In the genomic region with DNA sequence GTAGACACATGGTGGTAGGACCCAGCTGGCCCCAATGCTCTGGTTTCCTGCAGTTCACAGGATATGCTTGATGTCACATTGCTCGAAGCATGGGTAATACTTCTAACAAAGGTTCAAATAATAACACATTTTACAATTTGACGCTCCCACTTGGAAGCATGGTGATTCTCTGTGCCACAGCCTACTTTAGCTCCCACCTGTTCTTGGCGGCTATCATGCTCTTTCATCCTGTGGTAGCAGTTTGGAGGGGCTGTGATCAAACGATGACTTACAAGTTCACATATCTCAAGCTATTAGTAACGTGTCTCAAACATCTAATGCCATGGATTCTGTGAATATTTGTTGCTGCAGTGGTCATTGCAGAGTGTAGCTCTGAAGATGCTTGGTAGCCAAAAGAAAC, we compare ENCODE assay signal across 15 mouse cellular contexts.
A peak's percentile ranks its signal among the peaks of the same experiment; 100 is the strongest.
DNase-seq lines count a peak whose midpoint lies in the region; ATAC-seq and TF ChIP-seq lines count a peak whose summit lies in the region.
"Had no signal": no experiment of that assay in that cellular context is flagged by ENCODE, and none has a peak within 500 bp of the region (broad histone marks: within the 10 kb centered on the region; RNA-seq: fewer than 3 reads in every experiment).

No protein-coding gene starts in this region.

- no peaks in the 10 kb centered on the region for H3K27me3 ChIP-seq in heart, embryonic 13.5 days (replicated peaks)
- H3K27me3 ChIP-seq in lung, embryonic 14.5 days (ENCODE audit: insufficient read depth, low read length) = no peaks in the 10 kb centered on the region
- H3K27me3 ChIP-seq in embryonic facial prominence, embryonic 14.5 days (replicated peaks; ENCODE audit: control insufficient read depth, insufficient read depth, low read length) = no peaks in the 10 kb centered on the region
- no peaks in the 10 kb centered on the region for H3K27me3 ChIP-seq in small intestine, adult 2 months (ENCODE audit: control insufficient read depth, insufficient read depth, low read length)
- no peaks in the 10 kb centered on the region for H3K27me3 ChIP-seq in midbrain, embryonic 15.5 days (replicated peaks)

- H3K4me1 ChIP-seq in heart, embryonic 13.5 days = peaks cover 95% of the 10 kb centered on the region
- peaks cover 28% of the 10 kb centered on the region for H3K4me1 ChIP-seq in lung, embryonic 14.5 days (ENCODE audit: insufficient read depth)
- peaks cover 54% of the 10 kb centered on the region for H3K4me1 ChIP-seq in embryonic facial prominence, embryonic 14.5 days (ENCODE audit: control insufficient read depth, insufficient read depth, low read length)
- peaks cover 14% of the 10 kb centered on the region for H3K4me1 ChIP-seq in small intestine, adult 2 months (ENCODE audit: control insufficient read depth, insufficient read depth, insufficient read length, low read length)
- H3K4me1 ChIP-seq in midbrain, embryonic 15.5 days = peaks cover 20% of the 10 kb centered on the region

- no peak for TF ChIP-seq POLR2A in small intestine, adult 2 months (IDR thresholded peaks at IDR 0.05; ENCODE audit: low read depth, low read length)

- 51% methylated on average over 5 of the region's 5 CpGs for WGBS in heart, embryonic 13.5 days
- WGBS in lung, embryonic 14.5 days = 43% methylated on average over 5 of the region's 5 CpGs
- WGBS in embryonic facial prominence, embryonic 14.5 days = 33% methylated on average over 5 of the region's 5 CpGs
- 26% methylated on average over 5 of the region's 5 CpGs for WGBS in small intestine, adult 2 months
- WGBS in midbrain, embryonic 15.5 days = 78% methylated on average over 5 of the region's 5 CpGs

- peaks cover 8% of the 10 kb centered on the region for H3K36me3 ChIP-seq in heart, embryonic 13.5 days
- peaks cover 14% of the 10 kb centered on the region for H3K36me3 ChIP-seq in lung, embryonic 14.5 days (ENCODE audit: insufficient read depth)
- peaks cover 9% of the 10 kb centered on the region; the same call in 1 of the 2 replicates for H3K36me3 ChIP-seq in embryonic facial prominence, embryonic 14.5 days (ENCODE audit: control insufficient read depth, insufficient read depth, low read length)
- peaks cover 6% of the 10 kb centered on the region for H3K36me3 ChIP-seq in small intestine, adult 2 months (ENCODE audit: control insufficient read depth, insufficient read depth, low read length)
- H3K36me3 ChIP-seq in midbrain, embryonic 15.5 days (replicated peaks) = no peaks in the 10 kb centered on the region
- H3K36me3 ChIP-seq: midbrain, embryonic 12.5 days had no signal

- H3K27ac ChIP-seq in heart, embryonic 13.5 days (replicated peaks) = peak overlapping the region; percentile 87
- peak overlapping the region; percentile 90 for H3K27ac ChIP-seq in lung, embryonic 14.5 days (ENCODE audit: low read depth)
- peak overlapping the region; percentile 92 for H3K27ac ChIP-seq in embryonic facial prominence, embryonic 14.5 days (replicated peaks; ENCODE audit: low read depth, low read length)
- H3K27ac ChIP-seq in small intestine, adult 2 months (ENCODE audit: insufficient read depth, low read depth, low read length) = peak overlapping the region; percentile 13
- no peak overlapping the region for H3K27ac ChIP-seq in midbrain, embryonic 15.5 days
- H3K27ac ChIP-seq: midbrain, embryonic 12.5 days had no signal

- H3K4me2 ChIP-seq in heart, embryonic 13.5 days = peak overlapping the region; percentile 57; the same call in 1 of the 2 replicates
- peak overlapping the region; percentile 54 for H3K4me2 ChIP-seq in lung, embryonic 14.5 days
- H3K4me2 ChIP-seq in embryonic facial prominence, embryonic 14.5 days (ENCODE audit: low read depth, low read length) = peak overlapping the region; percentile 63
- H3K4me2 ChIP-seq in midbrain, embryonic 15.5 days = no peak overlapping the region
- H3K4me2 ChIP-seq: midbrain, embryonic 12.5 days had no signal

- no peaks in the 10 kb centered on the region for H3K9me3 ChIP-seq in heart, embryonic 13.5 days
- H3K9me3 ChIP-seq in lung, embryonic 14.5 days (ENCODE audit: low read depth, low read length) = no peaks in the 10 kb centered on the region
- H3K9me3 ChIP-seq in embryonic facial prominence, embryonic 14.5 days (ENCODE audit: control insufficient read depth, low read length) = no peaks in the 10 kb centered on the region
- H3K9me3 ChIP-seq in midbrain, embryonic 15.5 days = no peaks in the 10 kb centered on the region
- H3K9me3 ChIP-seq: midbrain, embryonic 12.5 days had no signal

- no peak overlapping the region for H3K4me3 ChIP-seq in heart, embryonic 13.5 days
- H3K4me3 ChIP-seq in lung, embryonic 14.5 days (ENCODE audit: low read depth, low read length) = no peak overlapping the region
- H3K4me3 ChIP-seq in embryonic facial prominence, embryonic 14.5 days (ENCODE audit: low read depth, low read length) = peak overlapping the region; percentile 52
- no peak overlapping the region for H3K4me3 ChIP-seq in small intestine, adult 2 months (ENCODE audit: low read depth, low read length)
- H3K4me3 ChIP-seq in midbrain, embryonic 15.5 days = no peak overlapping the region
- H3K4me3 ChIP-seq: midbrain, embryonic 12.5 days had no signal

- no peak for DNase-seq in heart, adult 11 months
- no peak for DNase-seq in lung, embryonic 14.5 days
- no peak for DNase-seq in lung, postnatal 4 days
- no peak for DNase-seq in embryonic facial prominence, embryonic 14.5 days (ENCODE audit: low spot score)
- no peak for DNase-seq in urinary bladder, adult 18-20 months (ENCODE audit: low spot score in 2 of 2)
- DNase-seq: adrenal gland, postnatal 36 days; B cell, adult 2 months; cerebellum, adult 2 months; heart, postnatal 14 days; kidney, postnatal 4 days; thymus, postnatal 14 days had no signal

- no peak for ATAC-seq in heart, embryonic 13.5 days (ENCODE audit: extremely low read depth, insufficient number of reproducible peaks, low FRiP score, low TSS enrichment)
- ATAC-seq in lung, embryonic 14.5 days (ENCODE audit: insufficient read depth) = no peak
- ATAC-seq in embryonic facial prominence, embryonic 14.5 days (ENCODE audit: low read depth) = no peak
- no peak for ATAC-seq in midbrain, embryonic 15.5 days (replicated peaks)

- TF ChIP-seq CTCF in lung, embryonic 14.5 days (IDR thresholded peaks at IDR 0.05; ENCODE audit: low read depth) = no peak
- no peak for TF ChIP-seq CTCF in small intestine, adult 2 months (IDR thresholded peaks at IDR 0.05; ENCODE audit: extremely low read depth, insufficient read length, insufficient replicate concordance, low read depth, low read length)

- peak overlapping the region; percentile 45; the same call in 1 of the 2 replicates for H3K9ac ChIP-seq in heart, embryonic 13.5 days
- no peak overlapping the region for H3K9ac ChIP-seq in lung, embryonic 14.5 days
- H3K9ac ChIP-seq in embryonic facial prominence, embryonic 14.5 days (ENCODE audit: low read depth, low read length) = peak overlapping the region; percentile 58
- no peak overlapping the region for H3K9ac ChIP-seq in midbrain, embryonic 15.5 days
- H3K9ac ChIP-seq: midbrain, embryonic 12.5 days had no signal

Comparison
In these comparisons a context has a peak if more than half of its experiments do, and no peak if none do; other contexts are left out.
1. H3K9ac ChIP-seq: peak in heart, embryonic 13.5 days (single experiment) and embryonic facial prominence, embryonic 14.5 days (single experiment); none in lung, embryonic 14.5 days (single experiment) and midbrain, embryonic 15.5 days (single experiment).